Mouse (Mus musculus) cortical plate, adult 2 months (tissue): ENCODE measurements around the gene Usp47. TPM values are rescaled to one million over a fixed set of nuclear protein-coding genes. Genes with fewer than 3 reads are reported as not detected.

Experiments
- H3K27ac ChIP-seq: fragments of 200-500 bp; 2 replicates; pipeline ENCODE4 v1.5.1; 2012; ENCODE audit warnings: low read length, control low read depth, inconsistent platforms; ENCODE audit not compliant: insufficient read depth
- H3K4me1 ChIP-seq: fragments of 200-500 bp; 2 replicates; pipeline ENCODE4 v1.6.1; 2011; ENCODE audit warnings: low read length; ENCODE audit not compliant: control insufficient read depth, insufficient read depth
- H3K4me3 ChIP-seq: fragments of 200-500 bp; 2 replicates; pipeline ENCODE4 v1.5.1; 2011; ENCODE audit warnings: mild to moderate bottlenecking, low read length, control low read depth; ENCODE audit not compliant: insufficient read depth
- CTCF ChIP-seq: fragments of 200-500 bp; IDR thresholded peaks from 2 replicates; pipeline ENCODE4 v1.5.1; 2011; ENCODE audit warnings: mild to moderate bottlenecking, control low read depth, low read length; ENCODE audit not compliant: insufficient read depth; ENCODE audit errors: extremely low read depth
- POLR2A ChIP-seq: fragments of 200-500 bp; IDR thresholded peaks from 2 replicates; pipeline ENCODE4 v1.6.1; 2011; ENCODE audit warnings: mild to moderate bottlenecking, low read length, control low read depth; ENCODE audit not compliant: insufficient read depth; ENCODE audit errors: extremely low read depth
- polyA plus RNA-seq: library from polyadenylated mRNA; depleted of rRNA; stranded (reverse); fragments of >200 nt; gene quantifications from 2 replicates; pipeline ENCODE4 v1.2.3, GENCODE M21; 2012

Gene Usp47
- polyA plus RNA-seq, 1 experiment: 32.8 TPM

GRCm38 (mm10) chr7:112000166-112000565, 23.1 kb upstream of the Usp47 start:
- TF ChIP-seq CTCF (no peak), POLR2A (no peak)
- no peak overlapping the region for H3K27ac ChIP-seq
- no peak overlapping the region for H3K4me3 ChIP-seq
- H3K4me1 ChIP-seq: no peaks in the 10 kb centered on the region; the same call in 1 of the 2 replicates

DNA sequence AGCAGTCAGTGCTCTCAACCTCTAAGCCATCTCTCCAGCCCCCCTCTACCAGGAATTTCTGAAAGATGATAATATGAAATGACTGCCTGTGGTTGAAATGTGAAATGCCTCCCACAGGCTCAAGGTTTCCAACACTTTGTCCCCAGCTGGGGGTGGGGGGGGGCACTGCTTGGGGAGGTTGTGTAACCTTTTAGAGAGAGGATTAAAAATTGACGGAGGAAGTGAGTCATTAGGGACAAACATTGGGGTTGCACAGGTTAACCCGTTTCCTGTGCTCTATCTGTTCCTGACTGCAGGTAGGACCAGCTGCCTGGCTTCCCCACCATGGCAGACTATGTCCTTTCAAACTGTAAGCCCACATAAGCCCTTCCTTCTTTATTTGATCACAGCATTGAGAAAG, 12.8 kb upstream of the Usp47 start:
- no peak overlapping the region for H3K4me3 ChIP-seq
- no peaks in the 10 kb centered on the region for H3K4me1 ChIP-seq
- no peak overlapping the region for H3K27ac ChIP-seq
- no peak for TF ChIP-seq POLR2A
- no peak for TF ChIP-seq CTCF

GRCm38 (mm10) chr7:112010976-112011375, 12.3 kb upstream of the Usp47 start:
- no peak overlapping the region for H3K4me3 ChIP-seq
- no peak overlapping the region for H3K27ac ChIP-seq
- H3K4me1 ChIP-seq: no peaks in the 10 kb centered on the region
- TF ChIP-seq POLR2A (no peak), CTCF (no peak)

GRCm38 (mm10) chr7:112012102-112012501, 11.2 kb upstream of the Usp47 start:
- TF ChIP-seq POLR2A (no peak), CTCF (no peak)
- Histone ChIP-seq H3K4me1 (no peaks in the 10 kb centered on the region), H3K27ac (no peak overlapping the region), H3K4me3 (no peak overlapping the region)

DNA sequence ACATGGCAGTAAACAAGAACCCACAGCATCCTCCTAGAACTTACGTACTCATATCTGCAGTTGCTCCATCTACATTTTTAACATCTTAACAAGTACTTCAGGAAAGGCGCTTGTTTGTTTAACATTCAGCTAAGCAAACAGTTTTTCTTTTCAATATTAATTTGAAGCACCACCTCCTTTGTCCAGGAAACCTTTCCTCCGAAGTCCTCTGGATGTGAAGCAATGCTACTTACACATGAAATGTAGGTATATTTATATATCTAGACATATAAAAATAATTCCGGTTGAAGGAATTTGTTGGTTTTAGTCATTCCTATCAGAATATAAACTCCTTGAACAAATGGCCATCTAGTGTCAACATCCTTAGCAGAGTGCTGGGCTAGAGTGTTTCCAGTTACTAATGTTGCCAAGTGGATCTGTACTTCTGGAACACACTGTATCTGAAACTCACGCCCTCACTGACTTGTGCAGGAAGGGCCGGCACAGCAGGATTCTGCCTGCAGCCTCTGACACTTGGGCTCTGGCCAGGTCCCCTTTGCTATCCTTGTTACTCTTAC, 10.6 kb upstream of the Usp47 start:
- Histone ChIP-seq H3K4me3 (no peak overlapping the region), H3K4me1 (no peaks in the 10 kb centered on the region), H3K27ac (no peak overlapping the region)
- TF ChIP-seq POLR2A (no peak), CTCF (no peak)

- no peak overlapping the region for H3K4me3 ChIP-seq
- no peaks in the 10 kb centered on the region for H3K4me1 ChIP-seq
- no peak for TF ChIP-seq POLR2A
- TF ChIP-seq CTCF: no peak
- no peak overlapping the region for H3K27ac ChIP-seq
These were observed 9.2 kb upstream of the Usp47 start for GRCm38 (mm10) chr7:112014148-112014547.

DNA sequence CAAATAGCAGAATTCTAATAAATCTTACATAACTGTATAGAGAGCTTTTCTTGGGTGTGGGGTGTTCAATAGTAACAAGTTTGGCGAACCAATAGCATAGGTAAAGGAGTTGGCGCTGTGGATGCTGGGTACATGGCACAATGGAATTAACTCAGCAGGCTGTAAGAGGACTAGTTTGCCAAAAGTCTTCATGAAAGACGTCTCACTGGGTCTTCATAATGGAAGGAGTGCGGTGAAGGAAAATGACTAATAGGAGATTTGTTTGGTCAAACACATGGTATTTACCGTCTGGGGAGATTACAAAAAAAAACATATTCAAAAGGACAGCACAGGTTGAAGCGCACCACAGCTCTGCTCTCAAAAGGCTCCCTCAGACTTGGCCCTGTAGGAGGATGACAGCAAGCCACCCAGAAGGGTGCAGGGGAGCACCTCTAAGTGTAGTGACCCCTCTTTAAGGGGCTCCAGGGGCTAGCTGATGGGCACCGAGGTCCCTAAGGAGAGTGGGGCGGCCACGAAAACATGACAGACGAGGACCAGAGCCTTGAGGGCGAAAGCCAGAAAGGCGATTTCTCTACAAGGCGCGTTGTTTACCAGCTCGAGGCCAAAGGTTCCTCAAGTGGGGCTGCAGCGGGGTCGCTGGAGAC, 676 bp upstream of the Usp47 start:
- Histone ChIP-seq H3K4me1 (peaks cover 5% of the 10 kb centered on the region; the same call in 1 of the 2 replicates), H3K27ac (peak overlapping the region; percentile 95), H3K4me3 (peak overlapping the region; percentile 90)
- TF ChIP-seq POLR2A: no peak
- no peak for TF ChIP-seq CTCF

- Histone ChIP-seq H3K4me3 (peak overlapping the region; percentile 90), H3K27ac (peak overlapping the region; percentile 98), H3K4me1 (peaks cover 5% of the 10 kb centered on the region; the same call in 1 of the 2 replicates)
- TF ChIP-seq POLR2A (no peak), CTCF (no peak)
These were observed 519 bp downstream of the Usp47 start for GRCm38 (mm10) chr7:112023601-112024445.

DNA sequence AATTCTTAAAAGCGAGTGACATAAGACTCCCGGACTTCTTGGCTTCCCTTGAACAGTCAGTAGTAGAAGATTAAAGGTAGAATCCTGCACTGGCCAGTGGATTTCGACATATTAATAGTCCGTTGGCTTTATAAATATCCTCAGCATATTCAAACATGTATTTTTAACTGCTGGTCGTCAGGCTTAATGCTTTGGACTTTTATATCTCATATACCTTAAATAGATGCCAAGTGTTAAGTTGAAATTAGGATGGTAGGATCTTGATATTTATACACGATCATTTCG, 1.1 kb downstream of the Usp47 start:
- Histone ChIP-seq H3K27ac (no peak overlapping the region), H3K4me3 (peak overlapping the region; percentile 90), H3K4me1 (peaks cover 5% of the 10 kb centered on the region; the same call in 1 of the 2 replicates)
- TF ChIP-seq CTCF (no peak), POLR2A (no peak)
